Mouse (Mus musculus): ENCODE data around the gene Oprd1. TPM values are rescaled to one million over a fixed set of nuclear protein-coding genes. Genes with fewer than 3 reads are reported as not detected.

Oprd1 gene
- total RNA-seq, 2 experiments from 2014 or later = not detected

DNA sequence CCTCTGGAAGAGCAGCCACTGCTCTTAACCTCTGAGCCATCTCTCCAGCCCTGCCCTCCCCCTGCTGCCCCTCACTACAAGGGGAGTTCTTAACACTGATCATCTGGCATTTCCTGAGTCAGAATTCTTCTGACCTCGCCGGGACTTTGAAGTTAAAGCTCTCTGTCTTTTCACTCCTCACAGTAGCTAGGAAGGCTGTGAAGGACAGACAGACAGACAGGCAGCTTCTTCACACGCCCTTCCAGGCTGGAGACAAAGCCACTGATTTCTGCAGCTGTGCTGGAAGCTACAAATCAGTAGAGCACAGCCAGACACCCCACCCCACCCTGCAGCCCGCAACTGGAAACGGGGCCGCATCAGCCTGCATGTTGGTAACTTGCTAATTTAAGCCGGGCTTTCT is 7.3 kb downstream of the Oprd1 start:
- ATAC-seq (ENCODE audit: poor library complexity, severe bottlenecking) = no peak

DNA sequence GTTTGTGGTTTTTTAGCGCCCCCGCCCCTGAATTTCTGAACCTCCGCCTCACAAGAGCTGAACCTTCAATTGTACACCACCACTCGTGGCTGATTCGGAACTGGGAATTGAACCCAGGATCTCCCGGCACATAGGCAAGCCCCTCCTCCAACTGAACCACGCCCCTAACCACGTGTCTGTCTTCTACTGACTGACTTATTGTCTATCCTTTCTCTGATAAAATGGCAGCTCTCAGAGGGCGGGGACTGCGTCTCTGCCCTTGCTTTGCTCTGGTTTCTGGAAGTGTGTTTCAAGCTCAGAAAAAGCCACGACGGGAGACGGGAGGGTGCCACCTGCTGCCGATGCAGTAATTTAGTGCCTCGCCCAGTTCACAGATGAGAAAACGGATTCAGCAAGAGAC is 10.4 kb downstream of the Oprd1 start:
- no peak for ATAC-seq (ENCODE audit: poor library complexity, severe bottlenecking)

- no peak for ATAC-seq (ENCODE audit: poor library complexity, severe bottlenecking)
These were observed 10.9 kb downstream of the Oprd1 start for GRCm38 (mm10) chr4:132133381-132133780.

- ATAC-seq (ENCODE audit: poor library complexity, severe bottlenecking) = no peak
These were observed 12.0 kb downstream of the Oprd1 start for GRCm38 (mm10) chr4:132132297-132132696.

DNA sequence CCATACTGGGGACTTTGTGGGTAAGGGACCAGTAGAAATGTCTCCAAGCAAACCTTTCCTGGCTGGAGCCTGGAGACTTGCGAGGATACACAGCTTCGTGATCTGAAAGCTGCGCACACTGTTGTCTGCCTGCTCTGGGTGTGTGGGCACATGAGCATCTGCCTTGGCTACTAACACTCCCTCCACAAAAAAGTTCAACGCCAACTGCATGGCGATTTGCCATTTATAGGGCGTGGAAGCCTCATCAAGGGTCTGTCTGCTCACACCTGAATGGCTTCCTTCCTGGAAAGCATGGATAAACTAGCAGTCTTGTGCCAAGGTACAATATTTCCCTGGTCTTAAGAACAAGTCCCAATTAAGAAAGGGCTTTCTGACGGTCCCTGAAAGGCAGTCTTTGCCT is 12.5 kb downstream of the Oprd1 start:
- no peak for ATAC-seq (ENCODE audit: poor library complexity, severe bottlenecking)

GRCm38 (mm10) chr4:132131116-132131515 is 13.2 kb downstream of the Oprd1 start:
- no peak for ATAC-seq (ENCODE audit: poor library complexity, severe bottlenecking)

DNA sequence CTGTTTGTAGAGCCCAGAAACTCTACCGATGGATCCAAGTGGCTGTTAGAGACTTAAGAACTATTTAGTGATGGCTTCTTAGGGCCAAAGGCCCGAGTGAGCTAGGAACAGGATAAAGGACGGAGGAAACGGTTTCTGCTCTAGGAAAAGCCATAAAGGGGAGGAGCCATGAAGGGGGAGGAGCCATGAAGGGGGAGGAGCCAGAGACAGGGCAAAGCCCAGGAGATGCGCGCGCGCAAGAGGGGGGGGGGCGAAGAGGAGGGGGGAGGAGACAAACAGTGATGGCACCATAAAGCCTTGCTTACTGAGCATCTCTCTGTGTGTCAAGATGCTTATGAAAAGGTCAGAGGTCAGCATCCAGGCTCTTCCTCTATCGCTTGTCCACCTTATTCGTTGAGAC is 13.6 kb downstream of the Oprd1 start:
- no peak for ATAC-seq (ENCODE audit: poor library complexity, severe bottlenecking)

DNA sequence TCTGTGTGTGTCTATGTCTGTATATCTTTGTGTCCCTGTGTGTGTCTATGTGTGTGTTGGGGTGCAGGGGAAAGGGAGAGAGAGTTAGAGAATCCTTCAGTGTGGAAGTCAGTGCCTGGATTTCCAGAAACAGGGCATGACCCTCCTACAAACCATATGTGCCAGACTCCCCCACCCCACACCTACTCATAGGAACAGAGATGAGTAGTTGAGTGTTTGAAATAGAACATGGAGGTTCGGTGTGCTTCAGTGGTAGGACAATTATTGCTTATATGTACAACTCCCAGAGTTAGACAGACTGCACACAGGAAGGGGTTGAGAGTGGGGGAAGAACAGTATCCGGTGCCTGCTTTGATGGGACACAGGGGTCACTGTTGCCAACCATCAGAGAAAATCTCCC is 14.2 kb downstream of the Oprd1 start:
- ATAC-seq (ENCODE audit: poor library complexity, severe bottlenecking) = no peak

- no peak for ATAC-seq (ENCODE audit: poor library complexity, severe bottlenecking)
These were observed 15.2 kb downstream of the Oprd1 start for GRCm38 (mm10) chr4:132128997-132129636.

DNA sequence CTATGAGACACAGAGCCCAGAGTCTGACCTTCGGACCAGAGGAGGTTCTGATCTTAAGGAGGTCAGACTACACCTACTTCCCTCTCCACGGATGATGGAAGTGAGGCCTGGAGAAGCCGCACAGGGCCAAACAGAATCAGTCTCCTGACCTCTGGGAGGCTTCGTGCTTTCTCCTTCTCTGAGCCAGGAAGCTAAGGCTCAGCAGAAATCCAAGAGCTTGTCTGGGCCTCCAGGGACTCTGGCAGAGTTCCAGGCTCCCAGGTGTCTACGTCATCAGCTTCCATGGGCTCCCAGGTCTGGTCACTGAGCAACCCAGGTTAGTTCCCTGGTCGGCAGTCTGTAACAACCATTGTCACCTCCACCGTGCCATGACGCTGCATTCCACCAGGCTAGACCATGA is 17.2 kb downstream of the Oprd1 start:
- ATAC-seq (ENCODE audit: poor library complexity, severe bottlenecking) = no peak

DNA sequence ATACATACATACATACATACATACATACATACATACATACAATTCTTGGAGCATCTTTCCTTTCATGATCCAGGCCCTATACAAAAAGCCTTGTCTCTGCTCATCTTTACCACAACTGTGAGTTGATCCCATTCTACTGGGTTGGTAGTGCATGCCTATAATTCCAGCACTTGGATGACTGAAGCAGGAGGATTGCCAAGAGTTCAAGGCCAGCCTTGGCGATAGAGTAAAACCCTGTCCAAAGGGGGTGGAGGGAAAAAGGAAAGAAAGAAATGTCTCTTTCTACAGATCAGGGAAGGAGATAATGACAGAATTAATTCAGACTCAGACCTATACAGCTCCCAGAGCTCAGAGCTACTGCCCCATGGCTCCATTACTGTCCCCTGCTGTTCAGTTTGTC is 21.1 kb downstream of the Oprd1 start:
- no peak for ATAC-seq (ENCODE audit: poor library complexity, severe bottlenecking)

GRCm38 (mm10) chr4:132121674-132122073 is 22.6 kb downstream of the Oprd1 start:
- ATAC-seq (ENCODE audit: poor library complexity, severe bottlenecking) = no peak

DNA sequence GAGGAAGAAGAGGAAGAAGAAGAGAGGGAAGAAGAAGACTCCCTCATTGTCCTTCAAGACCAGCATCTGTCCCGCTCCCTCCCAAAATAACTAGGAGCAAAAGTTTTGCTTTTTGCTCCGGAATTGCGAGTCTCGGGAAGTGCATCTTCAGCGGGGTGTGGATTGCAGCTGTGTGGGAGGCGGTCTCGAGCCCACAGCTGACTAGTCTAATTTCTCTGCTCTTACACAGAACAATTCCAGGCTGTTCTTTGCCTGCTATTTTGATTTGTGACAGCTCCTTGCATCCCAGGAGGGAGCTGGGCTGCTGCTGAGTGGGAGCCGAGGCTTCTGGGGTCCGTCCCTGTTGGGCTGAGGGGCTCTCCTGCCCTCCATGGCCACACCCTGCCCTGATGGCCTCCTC is 24.7 kb downstream of the Oprd1 start:
- no peak for ATAC-seq (ENCODE audit: poor library complexity, severe bottlenecking)

GRCm38 (mm10) chr4:132116315-132116714 is 28.0 kb downstream of the Oprd1 start:
- ATAC-seq (ENCODE audit: poor library complexity, severe bottlenecking) = no peak

DNA sequence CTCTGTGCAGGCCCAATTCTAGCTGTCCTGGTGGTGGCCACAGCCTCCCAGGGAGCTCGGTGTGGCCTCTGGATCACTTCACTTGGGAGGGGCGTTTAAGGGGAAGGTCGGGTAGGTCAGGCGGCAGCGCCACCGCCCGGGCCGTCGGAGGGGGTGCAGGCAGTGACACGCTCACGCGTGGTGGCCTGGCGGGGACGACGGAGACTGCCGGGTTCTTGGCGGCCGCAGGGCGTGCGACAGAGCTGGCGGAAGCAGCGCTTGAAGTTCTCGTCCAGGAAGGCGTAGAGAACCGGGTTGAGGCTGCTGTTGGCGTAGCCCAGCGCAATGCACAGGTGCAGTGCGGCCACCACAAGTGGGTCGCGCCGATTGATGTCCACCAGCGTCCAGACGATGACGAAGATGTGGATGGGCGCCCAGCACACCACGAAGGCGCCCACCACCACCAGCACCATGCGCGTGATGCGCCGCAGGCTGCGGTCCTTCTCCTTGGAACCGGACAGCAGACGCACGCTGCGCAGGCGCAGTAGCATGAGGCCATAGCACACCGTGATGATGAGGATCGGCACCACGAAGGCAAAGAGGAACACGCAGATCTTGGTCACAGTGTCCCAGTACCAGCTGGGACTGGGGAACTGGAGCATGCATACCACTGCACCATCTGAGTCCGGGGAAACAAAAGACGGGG is 30.7 kb downstream of the Oprd1 start:
- ATAC-seq (ENCODE audit: poor library complexity, severe bottlenecking) = peak; percentile 35; the same call in 1 of the 2 replicates

DNA sequence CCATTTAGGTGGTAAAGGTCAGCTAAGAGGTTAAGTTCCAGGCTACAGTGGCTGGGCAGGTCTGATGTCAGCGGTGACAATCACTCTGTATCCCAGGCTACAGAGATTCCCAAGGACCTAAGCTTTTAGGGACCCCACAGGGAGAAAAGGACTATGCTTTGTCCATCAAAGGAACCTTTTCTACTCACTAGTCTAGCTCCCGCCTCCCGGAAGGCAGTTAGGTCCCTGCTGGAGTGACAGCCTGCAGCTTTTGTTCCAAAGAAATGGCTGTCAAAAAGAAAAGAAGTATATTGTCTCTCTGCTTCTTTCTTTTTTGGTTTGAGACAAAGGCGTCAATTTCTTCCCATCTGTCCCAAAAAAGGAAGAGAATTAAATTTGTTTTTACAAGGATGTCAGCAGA is 33.1 kb downstream of the Oprd1 start:
- ATAC-seq (ENCODE audit: poor library complexity, severe bottlenecking) = no peak

DNA sequence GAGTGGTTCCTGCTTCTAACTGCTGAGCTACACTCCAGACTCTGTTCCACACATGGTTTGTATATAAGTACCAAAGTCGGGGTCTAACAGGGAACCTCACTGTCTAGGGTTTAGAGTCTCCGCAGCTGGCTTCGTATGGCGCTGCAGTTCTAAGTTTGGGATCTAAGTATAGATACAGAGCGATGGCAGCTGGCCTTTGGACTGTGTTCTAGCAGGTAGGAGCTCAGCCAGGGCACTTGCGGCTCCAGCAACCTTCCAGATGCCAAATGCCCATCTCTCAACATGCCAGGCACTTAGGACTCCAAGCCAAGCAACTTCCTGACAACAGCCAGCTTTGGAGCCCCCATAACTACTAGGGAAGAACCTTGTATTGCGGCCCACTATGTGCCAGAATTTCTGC is 36.1 kb downstream of the Oprd1 start:
- no peak for ATAC-seq (ENCODE audit: poor library complexity, severe bottlenecking)

- no peak for ATAC-seq (ENCODE audit: poor library complexity, severe bottlenecking)
These were observed 43.1 kb downstream of the Oprd1 start for GRCm38 (mm10) chr4:132101152-132101551.

DNA sequence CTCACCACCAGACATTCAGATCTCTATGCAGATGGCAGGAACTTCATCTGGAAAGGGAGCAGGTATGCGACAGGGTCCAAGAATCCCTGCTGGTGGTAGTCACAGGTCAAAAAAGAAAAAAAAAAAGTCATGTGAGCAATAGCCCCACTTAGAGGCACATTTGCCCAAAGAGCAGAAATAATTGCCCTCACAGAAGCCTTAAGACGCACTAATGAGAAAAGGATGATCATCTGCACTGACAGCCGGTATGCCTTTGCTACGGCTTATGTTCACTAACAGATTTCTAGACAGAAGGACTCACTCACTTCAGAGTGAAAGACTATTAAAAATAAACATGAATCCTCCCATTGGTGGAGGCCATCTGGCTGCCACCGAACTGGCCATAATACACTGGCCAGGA is 44.7 kb downstream of the Oprd1 start:
- no peak for ATAC-seq (ENCODE audit: poor library complexity, severe bottlenecking)

DNA sequence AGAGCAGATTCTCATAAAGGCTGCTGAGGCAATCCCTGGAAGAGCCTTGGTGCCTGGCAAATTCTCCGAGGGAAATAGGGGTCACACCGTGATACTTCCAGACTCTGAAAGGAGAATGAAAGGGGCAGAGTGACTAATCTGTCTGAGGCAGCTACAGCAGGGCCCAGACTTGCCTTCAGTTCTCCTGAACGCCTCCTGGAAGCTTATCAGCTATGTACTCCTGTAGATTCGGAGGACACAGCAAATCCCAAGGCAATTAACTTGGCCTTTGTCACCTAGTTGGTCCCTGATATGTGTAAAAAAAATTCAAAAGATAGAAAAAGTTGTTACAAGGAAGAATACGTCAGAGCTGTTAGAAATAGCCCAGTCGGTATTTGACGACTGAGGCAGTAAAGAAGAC is 49.2 kb downstream of the Oprd1 start:
- no peak for ATAC-seq (ENCODE audit: poor library complexity, severe bottlenecking)

DNA sequence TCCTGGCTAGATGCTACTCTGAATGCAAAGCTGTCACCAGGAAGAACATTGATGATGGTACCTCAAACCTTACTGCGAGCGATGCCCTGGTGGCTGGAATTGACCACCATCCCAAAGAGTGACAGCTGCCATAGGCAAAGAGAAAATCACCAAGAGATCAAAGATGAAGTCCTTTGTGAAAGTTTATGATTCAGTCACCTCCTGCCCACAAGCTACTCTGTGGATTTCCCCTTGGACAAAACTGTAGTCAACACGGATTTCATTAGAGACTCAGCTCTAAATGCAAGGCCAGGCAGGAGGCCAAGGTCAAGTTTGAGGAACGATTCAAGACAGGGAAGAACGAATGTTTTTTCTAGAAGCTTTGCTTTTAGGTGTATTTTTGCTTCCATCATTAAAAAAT is 50.4 kb downstream of the Oprd1 start:
- no peak for ATAC-seq (ENCODE audit: poor library complexity, severe bottlenecking)

GRCm38 (mm10) chr4:132093136-132093535 is 51.1 kb downstream of the Oprd1 start:
- ATAC-seq (ENCODE audit: poor library complexity, severe bottlenecking) = no peak

DNA sequence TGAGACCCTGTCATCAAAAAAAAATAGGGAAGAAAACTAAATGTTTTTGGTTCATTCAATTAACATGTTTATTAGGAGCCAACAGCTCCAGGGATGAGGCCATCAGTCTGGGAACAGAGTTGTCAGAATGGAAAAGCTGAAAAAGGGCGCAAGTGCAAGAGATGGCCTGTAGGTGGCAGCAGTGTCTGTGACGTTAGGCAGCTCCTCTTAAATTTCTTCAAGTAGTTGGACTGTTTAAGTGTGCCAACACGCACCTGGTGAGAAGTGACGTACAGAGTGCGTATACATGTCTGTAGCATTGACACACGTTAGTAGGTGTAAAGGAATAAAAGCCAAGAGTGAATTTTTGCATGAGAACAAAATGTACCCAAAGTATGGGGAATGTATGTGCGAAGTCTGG is 55.4 kb downstream of the Oprd1 start:
- peak; percentile 70 for ATAC-seq (ENCODE audit: poor library complexity, severe bottlenecking)
